Mouse (Mus musculus): ENCODE measurements at regions not wholly inside any gene's neighbourhood (a gene's known extent, or its start where the extent isn't known, plus 50 kb on each side); places are given as distances from the start of the nearest gene placed in this dataset.

DNA sequence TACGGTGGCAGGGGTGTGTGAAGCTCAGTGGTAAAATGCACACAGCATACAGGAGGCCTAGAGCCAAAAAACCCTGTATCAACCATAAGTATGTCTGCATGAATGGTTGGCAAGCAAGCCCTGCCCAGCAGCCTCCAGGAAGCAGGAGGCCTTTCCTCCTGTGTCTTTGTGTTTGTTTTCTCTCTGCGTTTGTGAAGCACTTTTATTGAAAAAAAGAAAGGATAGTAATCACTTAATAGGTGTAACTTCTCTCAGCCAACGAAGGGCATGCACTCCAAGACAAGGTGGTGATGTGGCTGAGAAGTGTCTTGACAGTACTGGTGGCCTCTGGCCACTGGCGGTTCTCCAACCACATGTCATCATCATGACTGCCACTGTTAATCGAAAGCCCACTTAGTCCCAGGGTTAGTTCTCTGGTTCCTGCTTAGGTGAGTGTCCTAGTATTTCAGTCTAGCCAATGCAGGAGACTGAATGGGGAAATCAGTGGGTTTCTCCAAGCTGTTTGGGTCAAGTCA is 66.5 kb upstream of the Polg start:
- 43% methylated on average over 5 of the region's 5 CpGs for WGBS (ENCODE audit: insufficient replicate concordance)
- Histone ChIP-seq H3K27ac (ENCODE audit: low read length) (no peak overlapping the region), H3K4me1 (ENCODE audit: control insufficient read depth, low read depth, low read length) (no peaks in the 10 kb centered on the region; the same call in 1 of the 2 replicates), H3K27me3 (ENCODE audit: control insufficient read depth, insufficient read depth, low read depth, low read length) (peaks cover 75% of the 10 kb centered on the region), H3K36me3 (ENCODE audit: control insufficient read depth, insufficient read depth) (no peaks in the 10 kb centered on the region), H3K9me3 (replicated peaks; ENCODE audit: control insufficient read depth, low read length) (no peaks in the 10 kb centered on the region), H3K9ac (ENCODE audit: low read depth, low read length) (no peak overlapping the region), H3K4me3 (ENCODE audit: low read depth, low read length) (no peak overlapping the region), H3K4me2 (ENCODE audit: low read depth, low read length) (no peak overlapping the region)
- ATAC-seq (ENCODE audit: low read depth): no peak

DNA sequence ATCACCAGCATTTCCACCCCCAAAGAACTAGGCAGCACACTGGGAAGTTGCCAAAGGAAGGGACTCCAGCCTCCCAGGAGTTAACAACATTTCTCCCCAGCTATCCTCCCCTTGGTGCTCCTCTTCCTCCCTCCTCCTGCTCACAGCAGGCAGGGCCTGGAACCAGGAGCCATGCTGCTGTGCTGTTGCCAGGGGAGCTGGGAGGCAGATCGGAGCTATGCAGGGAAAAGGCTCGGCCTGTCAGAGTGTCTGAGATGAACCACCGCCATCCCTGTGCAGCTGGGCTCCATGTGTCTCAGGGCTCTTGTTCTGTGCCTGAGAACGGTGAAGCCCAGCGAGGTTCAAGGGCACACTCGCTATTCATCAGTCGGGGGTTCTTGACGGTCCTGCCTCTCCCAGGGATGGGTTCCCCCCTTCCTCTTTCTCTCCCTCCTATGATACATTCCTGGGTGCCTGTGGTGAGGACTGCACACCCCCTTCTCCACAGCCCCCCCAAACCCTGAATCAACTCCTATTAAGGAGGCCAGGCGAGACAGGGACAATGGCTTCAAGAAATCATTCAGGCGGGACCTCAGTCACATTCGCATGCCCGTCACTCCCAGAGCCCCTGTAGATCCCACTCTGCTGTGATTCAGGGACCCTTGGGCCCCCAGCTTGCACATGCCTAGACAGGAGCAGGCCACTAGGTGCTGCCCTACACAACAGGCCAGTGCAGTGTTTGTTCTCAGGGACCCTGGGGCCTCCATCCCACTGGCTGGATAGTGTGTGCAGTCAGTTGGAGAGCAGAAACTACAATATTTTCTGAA is 65.6 kb upstream of the Polg start:
- Histone ChIP-seq H3K36me3 (ENCODE audit: control insufficient read depth, insufficient read depth) (no peaks in the 10 kb centered on the region), H3K4me2 (ENCODE audit: low read depth, low read length) (no peak overlapping the region), H3K9ac (ENCODE audit: low read depth, low read length) (no peak overlapping the region), H3K27ac (ENCODE audit: low read length) (no peak overlapping the region), H3K4me3 (ENCODE audit: low read depth, low read length) (no peak overlapping the region), H3K27me3 (ENCODE audit: control insufficient read depth, insufficient read depth, low read depth, low read length) (peaks cover 69% of the 10 kb centered on the region), H3K4me1 (ENCODE audit: control insufficient read depth, low read depth, low read length) (no peaks in the 10 kb centered on the region; the same call in 1 of the 2 replicates), H3K9me3 (replicated peaks; ENCODE audit: control insufficient read depth, low read length) (no peaks in the 10 kb centered on the region)
- 7% methylated on average over 12 of the region's 12 CpGs for WGBS (ENCODE audit: insufficient replicate concordance)
- no peak for ATAC-seq (ENCODE audit: low read depth)

DNA sequence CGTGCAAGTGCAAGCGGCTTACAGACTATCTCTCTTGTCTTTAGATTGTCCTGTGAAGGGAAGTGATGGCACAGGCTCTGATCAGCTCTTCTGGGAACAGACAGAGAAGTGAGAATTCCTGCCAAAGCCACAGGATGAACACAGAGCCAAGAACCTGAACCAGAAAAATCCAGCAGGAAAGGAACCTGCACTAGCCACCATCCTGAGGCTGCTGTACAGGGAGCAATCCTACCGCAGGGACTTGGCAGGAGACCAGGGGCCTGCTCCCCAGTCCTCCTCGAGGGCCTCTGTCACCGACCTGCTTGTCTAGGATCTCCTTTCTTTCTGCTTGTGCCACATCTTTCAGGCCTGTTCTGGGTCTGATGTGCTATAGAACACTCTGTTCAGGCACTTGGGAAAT is 65.0 kb upstream of the Polg start:
- Histone ChIP-seq H3K4me1 (ENCODE audit: control insufficient read depth, low read depth, low read length) (no peaks in the 10 kb centered on the region; the same call in 1 of the 2 replicates), H3K27me3 (ENCODE audit: control insufficient read depth, insufficient read depth, low read depth, low read length) (peaks cover 65% of the 10 kb centered on the region), H3K9ac (ENCODE audit: low read depth, low read length) (no peak overlapping the region), H3K36me3 (ENCODE audit: control insufficient read depth, insufficient read depth) (no peaks in the 10 kb centered on the region), H3K9me3 (replicated peaks; ENCODE audit: control insufficient read depth, low read length) (no peaks in the 10 kb centered on the region), H3K4me3 (ENCODE audit: low read depth, low read length) (no peak overlapping the region), H3K4me2 (ENCODE audit: low read depth, low read length) (no peak overlapping the region), H3K27ac (ENCODE audit: low read length) (no peak overlapping the region)
- 16% methylated on average over 5 of the region's 5 CpGs for WGBS (ENCODE audit: insufficient replicate concordance)
- no peak for ATAC-seq (ENCODE audit: low read depth)

DNA sequence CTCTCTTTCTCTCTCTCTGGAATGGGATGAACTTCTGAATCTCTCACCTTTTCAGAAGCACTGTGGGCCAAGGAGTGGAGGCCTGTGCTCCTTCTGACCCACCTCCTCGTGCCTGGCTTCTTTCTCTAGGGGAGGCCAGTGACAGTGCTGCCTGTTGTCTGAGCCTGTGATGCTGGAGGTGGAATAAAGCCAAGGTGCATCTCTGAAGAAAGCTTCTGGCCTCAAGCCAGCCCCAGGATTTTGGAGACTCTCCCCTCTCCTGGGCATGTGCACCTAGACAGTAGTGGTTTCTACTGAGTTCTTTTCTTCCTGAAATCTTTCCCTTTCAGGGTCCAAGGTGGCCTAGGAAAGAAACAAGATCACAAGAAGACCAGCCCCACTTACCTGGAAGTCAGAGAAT is 63.3 kb upstream of the Polg start:
- ATAC-seq (ENCODE audit: low read depth): no peak
- no peaks in the 10 kb centered on the region for H3K36me3 ChIP-seq (ENCODE audit: control insufficient read depth, insufficient read depth)
- no peak overlapping the region for H3K27ac ChIP-seq (ENCODE audit: low read length)
- H3K27me3 ChIP-seq (ENCODE audit: control insufficient read depth, insufficient read depth, low read depth, low read length): peaks cover 52% of the 10 kb centered on the region
- no peaks in the 10 kb centered on the region for H3K4me1 ChIP-seq (ENCODE audit: control insufficient read depth, low read depth, low read length)
- H3K9ac ChIP-seq (ENCODE audit: low read depth, low read length): no peak overlapping the region
- no peak overlapping the region for H3K4me3 ChIP-seq (ENCODE audit: low read depth, low read length)
- WGBS (ENCODE audit: insufficient replicate concordance): 5% methylated on average over 1 of the region's 1 CpGs
- no peak overlapping the region for H3K4me2 ChIP-seq (ENCODE audit: low read depth, low read length)
- H3K9me3 ChIP-seq (replicated peaks; ENCODE audit: control insufficient read depth, low read length): no peaks in the 10 kb centered on the region

DNA sequence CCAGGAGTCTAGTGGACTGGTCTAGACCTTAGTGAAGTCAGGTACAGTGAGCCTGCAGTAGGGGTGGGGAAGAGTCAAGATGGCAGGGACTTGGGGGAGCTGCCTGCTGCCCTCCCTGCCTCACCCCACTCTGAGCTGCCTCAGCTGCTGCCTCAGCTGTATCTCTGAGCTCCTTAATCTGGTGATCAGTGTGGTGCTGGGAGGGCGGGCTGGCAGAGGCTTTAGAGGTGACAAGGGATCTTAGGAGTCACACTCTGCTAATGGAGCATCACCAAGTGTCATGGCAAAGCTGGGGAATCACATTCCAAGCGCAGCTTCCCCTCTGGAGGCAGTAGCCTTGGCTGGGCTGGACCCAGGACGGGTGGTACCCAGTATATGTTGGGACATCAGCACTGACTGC is 61.8 kb upstream of the Polg start:
- Histone ChIP-seq H3K4me2 (ENCODE audit: low read depth, low read length) (no peak overlapping the region), H3K27ac (ENCODE audit: low read length) (no peak overlapping the region), H3K9me3 (replicated peaks; ENCODE audit: control insufficient read depth, low read length) (no peaks in the 10 kb centered on the region), H3K27me3 (ENCODE audit: control insufficient read depth, insufficient read depth, low read depth, low read length) (peaks cover 37% of the 10 kb centered on the region), H3K4me3 (ENCODE audit: low read depth, low read length) (no peak overlapping the region), H3K4me1 (ENCODE audit: control insufficient read depth, low read depth, low read length) (no peaks in the 10 kb centered on the region), H3K9ac (ENCODE audit: low read depth, low read length) (no peak overlapping the region), H3K36me3 (ENCODE audit: control insufficient read depth, insufficient read depth) (no peaks in the 10 kb centered on the region)
- ATAC-seq (ENCODE audit: low read depth): no peak
- 5% methylated on average over 3 of the region's 3 CpGs for WGBS (ENCODE audit: insufficient replicate concordance)

DNA sequence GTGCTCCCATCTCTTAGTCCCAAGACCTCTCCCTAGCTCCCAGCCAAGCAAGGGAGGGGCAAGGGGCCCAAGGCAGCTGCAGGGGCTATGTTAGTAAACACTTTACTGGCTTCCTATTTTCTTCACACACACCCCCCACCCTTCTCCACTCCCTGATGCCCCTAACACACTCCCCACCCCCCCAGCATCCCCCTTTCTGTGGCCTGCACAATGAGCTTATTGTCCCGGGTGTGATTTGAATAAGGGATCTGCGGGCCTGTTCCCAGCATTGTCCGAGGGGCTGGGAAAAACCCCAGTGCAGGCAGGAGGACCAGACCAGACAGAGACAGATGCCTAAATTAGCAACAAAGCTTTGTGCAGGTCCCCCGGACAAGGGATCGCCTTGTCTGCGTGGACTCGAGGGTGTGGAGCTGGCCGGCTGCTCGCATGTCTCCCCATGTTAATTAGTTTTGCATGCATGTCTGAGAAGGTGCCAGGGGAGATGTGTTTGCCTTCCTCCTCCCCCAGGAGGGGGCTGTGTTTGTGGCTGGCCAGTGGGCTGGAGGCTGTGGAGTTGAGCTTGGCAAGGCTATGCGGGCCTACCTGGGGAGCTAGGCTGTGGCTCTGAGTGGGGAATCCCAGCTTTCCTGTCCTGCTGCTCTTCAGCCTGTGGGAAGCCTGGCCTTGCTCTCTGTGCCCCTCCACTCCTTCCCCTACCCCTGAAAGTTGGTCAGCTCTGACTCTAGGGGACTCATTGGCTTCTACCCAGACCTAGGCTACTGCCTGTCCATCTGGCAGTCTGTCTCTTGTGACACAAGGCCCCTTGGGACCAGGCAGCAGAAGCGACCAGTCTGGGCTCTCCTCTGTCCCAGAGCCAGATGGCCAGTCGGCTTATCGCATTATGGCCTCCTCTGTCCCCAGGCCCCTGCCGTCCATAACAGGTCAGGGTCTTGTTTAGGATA is 59.8 kb upstream of the Polg start:
- ATAC-seq (ENCODE audit: low read depth): no peak
- Histone ChIP-seq H3K27ac (ENCODE audit: low read length) (no peak overlapping the region), H3K4me1 (ENCODE audit: control insufficient read depth, low read depth, low read length) (no peaks in the 10 kb centered on the region), H3K9ac (ENCODE audit: low read depth, low read length) (no peak overlapping the region), H3K9me3 (replicated peaks; ENCODE audit: control insufficient read depth, low read length) (no peaks in the 10 kb centered on the region), H3K4me3 (ENCODE audit: low read depth, low read length) (no peak overlapping the region), H3K27me3 (ENCODE audit: control insufficient read depth, insufficient read depth, low read depth, low read length) (peaks cover 23% of the 10 kb centered on the region), H3K36me3 (ENCODE audit: control insufficient read depth, insufficient read depth) (no peaks in the 10 kb centered on the region), H3K4me2 (ENCODE audit: low read depth, low read length) (no peak overlapping the region)
- WGBS (ENCODE audit: insufficient replicate concordance): 39% methylated on average over 14 of the region's 14 CpGs

DNA sequence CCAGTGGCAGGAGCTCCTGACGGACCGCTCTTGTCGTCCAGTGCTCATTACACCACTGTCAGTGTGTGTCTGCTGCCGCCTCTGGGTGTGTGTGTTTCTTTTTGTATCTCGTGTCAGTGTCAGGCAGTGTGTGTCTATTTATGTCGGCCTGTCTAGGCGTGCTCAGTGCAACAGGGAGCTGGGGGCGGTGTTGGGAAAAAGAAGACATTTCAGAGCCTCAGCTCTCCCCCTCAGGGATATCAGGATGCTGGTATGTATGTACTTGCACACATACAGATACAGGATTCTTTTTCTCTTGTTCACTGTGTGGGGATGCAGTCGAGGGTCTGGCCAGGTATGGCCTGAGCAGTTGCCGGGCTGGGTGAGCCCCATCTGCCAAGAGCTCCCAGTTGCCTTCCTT is 58.8 kb upstream of the Polg start:
- Histone ChIP-seq H3K36me3 (ENCODE audit: control insufficient read depth, insufficient read depth) (no peaks in the 10 kb centered on the region), H3K4me1 (ENCODE audit: control insufficient read depth, low read depth, low read length) (no peaks in the 10 kb centered on the region), H3K9me3 (replicated peaks; ENCODE audit: control insufficient read depth, low read length) (no peaks in the 10 kb centered on the region), H3K27me3 (ENCODE audit: control insufficient read depth, insufficient read depth, low read depth, low read length) (peaks cover 18% of the 10 kb centered on the region), H3K9ac (ENCODE audit: low read depth, low read length) (no peak overlapping the region), H3K4me2 (ENCODE audit: low read depth, low read length) (no peak overlapping the region), H3K4me3 (ENCODE audit: low read depth, low read length) (no peak overlapping the region), H3K27ac (ENCODE audit: low read length) (no peak overlapping the region)
- no peak for ATAC-seq (ENCODE audit: low read depth)
- WGBS (ENCODE audit: insufficient replicate concordance): 45% methylated on average over 10 of the region's 10 CpGs

DNA sequence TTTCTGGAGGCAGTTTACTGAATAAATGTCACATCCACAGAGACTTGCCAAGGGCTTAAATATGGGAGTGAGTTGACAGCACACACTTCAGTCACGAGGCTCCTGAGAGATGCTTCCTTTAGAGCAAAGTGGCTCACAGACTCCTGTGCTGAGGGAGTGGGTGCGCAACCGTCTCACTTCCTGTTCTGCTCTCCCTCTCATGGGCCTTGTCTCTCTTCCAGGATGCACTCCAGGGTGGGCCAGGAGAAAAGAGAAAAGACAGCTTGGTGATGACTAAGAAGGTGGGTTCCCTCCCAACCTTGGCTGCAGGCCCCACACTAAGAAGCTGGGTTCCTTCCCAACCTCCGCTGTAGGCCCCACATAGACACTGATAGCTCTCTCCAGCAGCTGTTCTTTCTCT is 57.5 kb upstream of the Polg start:
- ATAC-seq (ENCODE audit: low read depth): no peak
- Histone ChIP-seq H3K9ac (ENCODE audit: low read depth, low read length) (no peak overlapping the region), H3K36me3 (ENCODE audit: control insufficient read depth, insufficient read depth) (no peaks in the 10 kb centered on the region), H3K27ac (ENCODE audit: low read length) (no peak overlapping the region), H3K4me1 (ENCODE audit: control insufficient read depth, low read depth, low read length) (no peaks in the 10 kb centered on the region), H3K4me2 (ENCODE audit: low read depth, low read length) (no peak overlapping the region), H3K27me3 (ENCODE audit: control insufficient read depth, insufficient read depth, low read depth, low read length) (peaks cover 21% of the 10 kb centered on the region), H3K4me3 (ENCODE audit: low read depth, low read length) (no peak overlapping the region), H3K9me3 (replicated peaks; ENCODE audit: control insufficient read depth, low read length) (no peaks in the 10 kb centered on the region)
- 50% methylated on average over 4 of the region's 4 CpGs for WGBS (ENCODE audit: insufficient replicate concordance)

DNA sequence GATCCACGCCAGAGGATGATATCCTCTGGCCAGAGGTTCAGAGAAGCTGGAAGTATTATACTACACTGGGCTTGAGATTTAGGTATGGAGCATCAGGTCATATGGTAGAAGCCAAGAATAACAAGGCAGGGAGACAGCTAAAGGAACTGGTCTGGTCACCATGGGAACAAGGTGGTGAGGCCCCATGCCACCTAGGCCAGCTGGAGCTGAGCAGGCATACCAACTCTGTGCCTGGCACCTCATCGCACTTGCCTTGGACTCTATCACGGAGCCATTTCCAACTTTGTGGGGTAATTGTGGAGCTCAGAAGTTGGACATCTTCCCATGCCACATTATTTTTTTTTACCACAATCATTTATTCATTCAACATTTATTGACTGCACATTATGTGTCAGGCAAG is 55.9 kb upstream of the Polg start:
- ATAC-seq (ENCODE audit: low read depth): no peak
- Histone ChIP-seq H3K27ac (ENCODE audit: low read length) (no peak overlapping the region), H3K4me3 (ENCODE audit: low read depth, low read length) (no peak overlapping the region), H3K27me3 (ENCODE audit: control insufficient read depth, insufficient read depth, low read depth, low read length) (peaks cover 27% of the 10 kb centered on the region), H3K9ac (ENCODE audit: low read depth, low read length) (no peak overlapping the region), H3K9me3 (replicated peaks; ENCODE audit: control insufficient read depth, low read length) (no peaks in the 10 kb centered on the region), H3K4me2 (ENCODE audit: low read depth, low read length) (no peak overlapping the region), H3K36me3 (ENCODE audit: control insufficient read depth, insufficient read depth) (no peaks in the 10 kb centered on the region), H3K4me1 (ENCODE audit: control insufficient read depth, low read depth, low read length) (no peaks in the 10 kb centered on the region)
- 67% methylated on average over 3 of the region's 3 CpGs for WGBS (ENCODE audit: insufficient replicate concordance)
